Mouse (Mus musculus): ENCODE results near the gene Cenpf. TPM values are rescaled to one million over a fixed set of nuclear protein-coding genes. Genes with fewer than 3 reads are reported as not detected.

Cenpf gene
- polyA plus RNA-seq, 1 experiment from 2014 or later = 106 TPM

DNA sequence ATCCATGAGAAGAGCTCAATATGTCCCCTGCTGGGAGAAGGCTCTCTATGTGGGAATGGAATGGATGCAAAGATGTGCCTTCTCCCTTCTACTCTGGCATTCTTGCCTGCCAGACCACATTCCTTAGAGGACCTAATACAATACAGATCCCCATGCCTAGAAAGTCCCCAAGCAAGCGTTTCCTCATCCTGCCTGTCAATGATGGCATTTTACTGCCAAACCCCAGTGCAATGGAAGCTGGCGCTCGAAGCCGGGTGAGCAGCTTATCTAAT lies 23.1 kb downstream of the Cenpf start:
- WGBS = 74% methylated on average over 4 of the region's 4 CpGs
- no peak for DNase-seq (ENCODE audit: low spot score)
- Histone ChIP-seq H3K9me3 (replicated peaks; ENCODE audit: control insufficient read depth, low read length) (no peaks in the 10 kb centered on the region), H3K27me3 (ENCODE audit: control insufficient read depth, insufficient read depth, low read length) (no peaks in the 10 kb centered on the region), H3K27ac (replicated peaks; ENCODE audit: low read depth, low read length) (no peak overlapping the region), H3K4me3 (ENCODE audit: low read depth, low read length) (no peak overlapping the region), H3K4me2 (ENCODE audit: low read depth, low read length) (no peak overlapping the region), H3K4me1 (ENCODE audit: control insufficient read depth, insufficient read depth, low read length) (no peaks in the 10 kb centered on the region), H3K9ac (replicated peaks; ENCODE audit: low read length) (no peak overlapping the region), H3K36me3 (replicated peaks; ENCODE audit: control insufficient read depth, insufficient read depth, low read depth, low read length) (no peaks in the 10 kb centered on the region; the same call in 1 of the 2 replicates)
- ATAC-seq (replicated peaks; ENCODE audit: insufficient number of reproducible peaks, low FRiP score, low TSS enrichment, low read depth) = no peak

DNA sequence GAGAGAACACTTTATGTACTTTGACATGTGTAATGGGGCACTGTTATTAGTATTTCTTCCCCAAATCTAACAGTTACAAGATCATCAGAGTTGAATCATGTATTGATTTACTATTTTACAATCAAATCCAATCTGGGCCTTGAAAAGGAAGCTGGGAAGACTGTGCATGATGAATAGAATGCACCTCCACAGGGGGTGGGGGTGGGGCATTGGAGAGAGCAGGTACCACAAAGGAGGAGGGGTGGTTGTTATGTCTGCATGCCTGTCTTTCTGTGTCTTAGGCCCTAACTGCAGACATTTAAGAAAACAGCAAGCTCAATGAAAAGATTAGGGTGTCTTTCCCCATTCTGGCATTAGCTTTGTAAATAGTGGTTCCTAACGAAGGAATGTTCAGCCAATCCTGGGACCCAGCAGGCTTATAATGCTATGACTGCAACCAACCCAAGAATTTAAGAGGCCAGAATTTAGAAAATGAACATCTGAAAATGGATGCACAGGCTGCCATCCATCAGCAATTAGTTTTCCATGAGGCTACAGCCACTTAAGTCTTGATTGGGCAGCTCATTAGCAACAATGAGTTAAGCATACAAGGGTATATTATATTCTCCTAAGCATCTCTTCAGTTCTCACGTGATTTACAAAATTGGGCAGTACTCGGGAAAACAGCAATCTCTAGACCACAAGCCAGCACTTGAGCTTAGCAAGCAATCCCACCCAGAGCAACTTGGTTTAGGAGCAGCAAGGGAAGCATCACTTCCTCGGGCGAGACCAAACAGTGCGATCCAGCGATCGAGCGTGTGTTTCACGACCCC lies 23.6 kb downstream of the Cenpf start:
- ATAC-seq (replicated peaks; ENCODE audit: insufficient number of reproducible peaks, low FRiP score, low TSS enrichment, low read depth) = no peak
- Histone ChIP-seq H3K4me3 (ENCODE audit: low read depth, low read length) (no peak overlapping the region), H3K4me1 (ENCODE audit: control insufficient read depth, insufficient read depth, low read length) (no peaks in the 10 kb centered on the region), H3K9ac (replicated peaks; ENCODE audit: low read length) (no peak overlapping the region), H3K4me2 (ENCODE audit: low read depth, low read length) (no peak overlapping the region), H3K27ac (replicated peaks; ENCODE audit: low read depth, low read length) (no peak overlapping the region), H3K36me3 (replicated peaks; ENCODE audit: control insufficient read depth, insufficient read depth, low read depth, low read length) (no peaks in the 10 kb centered on the region; the same call in 1 of the 2 replicates), H3K27me3 (ENCODE audit: control insufficient read depth, insufficient read depth, low read length) (no peaks in the 10 kb centered on the region), H3K9me3 (replicated peaks; ENCODE audit: control insufficient read depth, low read length) (no peaks in the 10 kb centered on the region)
- no peak for DNase-seq (ENCODE audit: low spot score)
- WGBS = 82% methylated on average over 10 of the region's 10 CpGs

DNA sequence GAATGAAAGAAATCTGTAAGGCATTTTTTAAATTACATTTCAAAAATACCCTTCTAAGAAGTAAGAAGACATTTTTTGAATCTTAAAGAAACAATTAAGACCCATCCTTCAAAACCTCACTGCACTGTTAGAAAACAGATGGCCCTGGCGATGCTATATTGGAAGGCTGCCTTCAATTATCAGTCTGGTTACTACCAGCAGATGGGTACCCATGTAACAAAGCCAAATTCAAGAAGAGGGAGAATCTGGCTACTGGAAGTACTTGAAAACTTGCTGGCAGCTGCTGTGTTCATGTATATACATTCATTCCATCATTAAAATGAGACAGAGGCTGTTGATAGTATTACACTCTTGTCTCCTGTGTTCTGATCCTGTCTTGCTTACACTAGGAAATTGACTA lies 24.4 kb downstream of the Cenpf start:
- H3K36me3 ChIP-seq (replicated peaks; ENCODE audit: control insufficient read depth, insufficient read depth, low read depth, low read length) = no peaks in the 10 kb centered on the region; the same call in 1 of the 2 replicates
- 84% methylated on average over 1 of the region's 1 CpGs for WGBS
- ATAC-seq (replicated peaks; ENCODE audit: insufficient number of reproducible peaks, low FRiP score, low TSS enrichment, low read depth) = no peak

DNA sequence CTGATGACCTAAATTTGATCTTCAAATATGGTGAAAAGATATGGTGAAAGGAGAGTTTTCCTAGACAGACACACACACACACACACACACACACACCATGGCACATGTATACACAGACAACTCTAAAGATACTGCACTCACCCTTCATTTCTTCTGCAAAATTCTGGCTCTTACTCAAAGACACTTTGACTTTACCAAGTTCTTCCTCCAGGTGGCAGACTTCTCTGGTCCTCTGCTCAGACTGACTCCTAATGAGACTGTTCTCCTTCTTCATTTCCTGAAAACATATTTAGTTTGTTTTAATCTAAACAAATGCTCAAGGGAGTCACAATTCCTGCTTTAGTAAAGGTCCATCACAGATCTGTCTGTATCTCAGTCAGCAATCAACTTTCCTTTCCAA lies 26.0 kb downstream of the Cenpf start:
- peaks cover 4% of the 10 kb centered on the region for H3K36me3 ChIP-seq (replicated peaks; ENCODE audit: control insufficient read depth, insufficient read depth, low read depth, low read length)
- no peak overlapping the region for H3K27ac ChIP-seq (replicated peaks; ENCODE audit: low read depth, low read length)
- no peak overlapping the region for H3K4me3 ChIP-seq (ENCODE audit: low read depth, low read length)
- no peaks in the 10 kb centered on the region for H3K9me3 ChIP-seq (replicated peaks; ENCODE audit: control insufficient read depth, low read length)
- H3K4me1 ChIP-seq (ENCODE audit: control insufficient read depth, insufficient read depth, low read length) = no peaks in the 10 kb centered on the region
- no peaks in the 10 kb centered on the region for H3K27me3 ChIP-seq (ENCODE audit: control insufficient read depth, insufficient read depth, low read length)
- no peak overlapping the region for H3K4me2 ChIP-seq (ENCODE audit: low read depth, low read length)
- peak; percentile 73 for DNase-seq (ENCODE audit: low spot score)
- H3K9ac ChIP-seq (replicated peaks; ENCODE audit: low read length) = no peak overlapping the region
- no peak for ATAC-seq (replicated peaks; ENCODE audit: insufficient number of reproducible peaks, low FRiP score, low TSS enrichment, low read depth)

More for the DNA sequence above, 24.4 kb downstream of the Cenpf start:
- H3K4me3 ChIP-seq (ENCODE audit: low read depth, low read length) = no peak overlapping the region
- H3K4me1 ChIP-seq (ENCODE audit: control insufficient read depth, insufficient read depth, low read length) = no peaks in the 10 kb centered on the region
- no peak for DNase-seq (ENCODE audit: low spot score)
- no peaks in the 10 kb centered on the region for H3K9me3 ChIP-seq (replicated peaks; ENCODE audit: control insufficient read depth, low read length)
- H3K27me3 ChIP-seq (ENCODE audit: control insufficient read depth, insufficient read depth, low read length) = no peaks in the 10 kb centered on the region
- no peak overlapping the region for H3K4me2 ChIP-seq (ENCODE audit: low read depth, low read length)
- no peak overlapping the region for H3K9ac ChIP-seq (replicated peaks; ENCODE audit: low read length)
- no peak overlapping the region for H3K27ac ChIP-seq (replicated peaks; ENCODE audit: low read depth, low read length)

DNA sequence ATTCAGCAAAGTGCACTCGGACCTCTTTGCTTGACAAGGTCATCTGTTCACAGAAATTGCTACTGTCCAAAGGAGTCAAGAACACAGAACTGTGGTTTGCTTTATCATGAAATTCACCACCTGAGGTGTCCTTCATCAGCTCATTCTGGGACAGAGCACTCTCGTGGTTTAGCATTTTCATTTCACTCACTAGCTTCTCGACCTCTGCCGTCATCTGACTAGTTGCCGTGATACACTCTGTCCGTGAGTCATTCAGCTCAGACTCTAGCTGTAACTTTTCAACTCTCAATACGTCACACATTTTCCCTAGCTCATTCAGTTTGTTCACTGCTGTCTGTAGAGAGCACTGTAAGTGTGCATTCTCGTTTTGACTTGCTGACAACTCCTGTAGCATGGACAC lies 30.5 kb downstream of the Cenpf start:
- Histone ChIP-seq H3K9ac (replicated peaks; ENCODE audit: low read length) (no peak overlapping the region), H3K36me3 (replicated peaks; ENCODE audit: control insufficient read depth, insufficient read depth, low read depth, low read length) (peaks cover 4% of the 10 kb centered on the region), H3K27me3 (ENCODE audit: control insufficient read depth, insufficient read depth, low read length) (no peaks in the 10 kb centered on the region), H3K4me1 (ENCODE audit: control insufficient read depth, insufficient read depth, low read length) (no peaks in the 10 kb centered on the region), H3K4me2 (ENCODE audit: low read depth, low read length) (no peak overlapping the region), H3K9me3 (replicated peaks; ENCODE audit: control insufficient read depth, low read length) (no peaks in the 10 kb centered on the region), H3K4me3 (ENCODE audit: low read depth, low read length) (no peak overlapping the region), H3K27ac (replicated peaks; ENCODE audit: low read depth, low read length) (no peak overlapping the region)
- WGBS = 88% methylated on average over 8 of the region's 8 CpGs
- DNase-seq (ENCODE audit: low spot score) (no peak), ATAC-seq (replicated peaks; ENCODE audit: insufficient number of reproducible peaks, low FRiP score, low TSS enrichment, low read depth) (no peak)

DNA sequence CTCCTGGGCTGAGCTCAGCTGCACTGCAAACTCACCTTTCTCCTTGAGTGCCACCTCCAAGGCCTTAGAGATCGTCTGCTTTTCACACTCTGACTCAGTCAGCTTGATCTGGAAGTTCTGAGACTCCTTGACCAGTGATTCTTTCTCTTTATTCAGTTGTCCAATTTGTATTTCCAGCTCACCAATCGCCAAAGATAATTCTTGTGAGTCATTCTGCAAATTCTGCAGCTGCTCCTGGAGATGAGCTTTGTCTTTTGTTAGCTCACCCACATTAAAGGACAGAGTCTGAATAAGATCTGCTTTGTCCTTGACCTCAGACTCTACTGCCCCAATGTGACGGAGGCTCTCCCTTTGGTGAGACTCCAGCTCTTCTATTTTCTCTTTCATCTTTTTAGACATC lies 34.1 kb downstream of the Cenpf start:
- no peaks in the 10 kb centered on the region for H3K9me3 ChIP-seq (replicated peaks; ENCODE audit: control insufficient read depth, low read length)
- H3K36me3 ChIP-seq (replicated peaks; ENCODE audit: control insufficient read depth, insufficient read depth, low read depth, low read length) = peaks cover 4% of the 10 kb centered on the region
- no peak overlapping the region for H3K4me2 ChIP-seq (ENCODE audit: low read depth, low read length)
- ATAC-seq (replicated peaks; ENCODE audit: insufficient number of reproducible peaks, low FRiP score, low TSS enrichment, low read depth) (no peak), DNase-seq (ENCODE audit: low spot score) (no peak)
- no peaks in the 10 kb centered on the region for H3K27me3 ChIP-seq (ENCODE audit: control insufficient read depth, insufficient read depth, low read length)
- H3K4me3 ChIP-seq (ENCODE audit: low read depth, low read length) = no peak overlapping the region
- H3K27ac ChIP-seq (replicated peaks; ENCODE audit: low read depth, low read length) = no peak overlapping the region
- no peaks in the 10 kb centered on the region for H3K4me1 ChIP-seq (ENCODE audit: control insufficient read depth, insufficient read depth, low read length)
- no peak overlapping the region for H3K9ac ChIP-seq (replicated peaks; ENCODE audit: low read length)
- 82% methylated on average over 3 of the region's 3 CpGs for WGBS

DNA sequence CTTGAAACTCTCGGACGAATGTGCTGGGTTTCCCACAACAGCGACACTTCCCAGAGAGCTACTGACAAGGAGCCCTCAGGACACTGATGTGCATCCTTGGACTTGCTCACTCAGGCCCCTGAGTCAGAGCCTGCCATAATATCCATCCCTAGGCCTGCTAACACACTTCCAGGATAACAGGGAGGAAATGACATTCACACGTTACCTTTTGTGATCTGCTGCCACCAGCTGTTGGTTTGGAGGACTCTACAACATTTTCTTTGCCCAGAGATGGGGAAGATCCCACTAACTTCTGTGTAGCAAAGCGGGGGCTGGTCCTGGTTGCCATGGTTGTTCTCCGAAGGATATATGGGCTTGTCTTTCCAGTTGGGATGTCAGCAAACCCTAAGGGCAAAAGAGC lies 41.3 kb downstream of the Cenpf start:
- WGBS = 89% methylated on average over 6 of the region's 6 CpGs
- H3K9ac ChIP-seq (replicated peaks; ENCODE audit: low read length) = no peak overlapping the region
- H3K4me2 ChIP-seq (ENCODE audit: low read depth, low read length) = no peak overlapping the region
- H3K9me3 ChIP-seq (replicated peaks; ENCODE audit: control insufficient read depth, low read length) = no peaks in the 10 kb centered on the region
- no peaks in the 10 kb centered on the region for H3K4me1 ChIP-seq (ENCODE audit: control insufficient read depth, insufficient read depth, low read length)
- H3K27me3 ChIP-seq (ENCODE audit: control insufficient read depth, insufficient read depth, low read length) = no peaks in the 10 kb centered on the region
- peaks cover 5% of the 10 kb centered on the region for H3K36me3 ChIP-seq (replicated peaks; ENCODE audit: control insufficient read depth, insufficient read depth, low read depth, low read length)
- no peak overlapping the region for H3K4me3 ChIP-seq (ENCODE audit: low read depth, low read length)
- DNase-seq (ENCODE audit: low spot score) (no peak), ATAC-seq (replicated peaks; ENCODE audit: insufficient number of reproducible peaks, low FRiP score, low TSS enrichment, low read depth) (no peak)
- no peak overlapping the region for H3K27ac ChIP-seq (replicated peaks; ENCODE audit: low read depth, low read length)

DNA sequence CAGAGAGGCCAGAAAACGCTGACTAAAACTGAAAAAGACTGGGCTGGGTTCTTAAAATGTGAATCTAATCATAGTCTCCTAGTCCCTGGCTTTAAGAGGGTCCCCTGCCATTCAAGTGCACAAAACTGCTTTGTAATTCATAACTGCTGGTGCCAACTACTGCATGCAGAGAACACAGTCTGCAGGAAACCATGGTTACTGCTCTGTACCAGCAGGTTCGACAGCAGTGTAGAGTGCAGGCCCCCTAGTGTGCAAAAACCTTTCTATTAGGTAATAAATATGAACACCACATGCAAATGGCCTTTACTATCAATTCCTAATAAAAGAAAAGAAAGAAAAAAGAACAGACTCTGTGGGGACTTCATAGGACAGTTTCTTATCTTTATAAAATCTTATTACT lies 42.5 kb downstream of the Cenpf start:
- no peak overlapping the region for H3K9ac ChIP-seq (replicated peaks; ENCODE audit: low read length)
- no peaks in the 10 kb centered on the region for H3K27me3 ChIP-seq (ENCODE audit: control insufficient read depth, insufficient read depth, low read length)
- no peak overlapping the region for H3K4me3 ChIP-seq (ENCODE audit: low read depth, low read length)
- WGBS = 77% methylated on average over 2 of the region's 2 CpGs
- H3K4me1 ChIP-seq (ENCODE audit: control insufficient read depth, insufficient read depth, low read length) = no peaks in the 10 kb centered on the region
- H3K4me2 ChIP-seq (ENCODE audit: low read depth, low read length) = no peak overlapping the region
- DNase-seq (ENCODE audit: low spot score) (no peak), ATAC-seq (replicated peaks; ENCODE audit: insufficient number of reproducible peaks, low FRiP score, low TSS enrichment, low read depth) (no peak)
- peaks cover 5% of the 10 kb centered on the region for H3K36me3 ChIP-seq (replicated peaks; ENCODE audit: control insufficient read depth, insufficient read depth, low read depth, low read length)
- no peak overlapping the region for H3K27ac ChIP-seq (replicated peaks; ENCODE audit: low read depth, low read length)
- no peaks in the 10 kb centered on the region for H3K9me3 ChIP-seq (replicated peaks; ENCODE audit: control insufficient read depth, low read length)
